Mouse (Mus musculus) granulocyte monocyte progenitor cell, adult 5-6 weeks (primary cell): ENCODE results near the gene Bst1. TPM values are rescaled to one million over a fixed set of nuclear protein-coding genes. Genes with fewer than 3 reads are reported as not detected.

Experiments used
- ATAC-seq: replicated peaks from 2 replicates; pipeline ENCODE4 v1.8.0; 2016; ENCODE audit warnings: mild to moderate bottlenecking, moderate TSS enrichment, inconsistent platforms; ENCODE audit not compliant: poor library complexity, severe bottlenecking
- total RNA-seq, 2 experiments: library from RNA; stranded (forward) in 1 of 2; stranded (reverse) in 1 of 2; fragments of 200-712, 200-1000 nt in 1 of 2; fragments of >200 nt in 1 of 2; fragmentation: Nextera tagmentation in 1 of 2; gene quantifications; 2 replicates each; pipeline ENCODE4 v1.2.3; 2014 to 2017

Bst1 gene
- total RNA-seq, 2 experiments from 2014 or later = 0.46 to 1.8 TPM

GRCm38 (mm10) chr5:43848275-43848674 is 29.6 kb downstream of the Bst1 start:
- peak; percentile 66 for ATAC-seq

DNA sequence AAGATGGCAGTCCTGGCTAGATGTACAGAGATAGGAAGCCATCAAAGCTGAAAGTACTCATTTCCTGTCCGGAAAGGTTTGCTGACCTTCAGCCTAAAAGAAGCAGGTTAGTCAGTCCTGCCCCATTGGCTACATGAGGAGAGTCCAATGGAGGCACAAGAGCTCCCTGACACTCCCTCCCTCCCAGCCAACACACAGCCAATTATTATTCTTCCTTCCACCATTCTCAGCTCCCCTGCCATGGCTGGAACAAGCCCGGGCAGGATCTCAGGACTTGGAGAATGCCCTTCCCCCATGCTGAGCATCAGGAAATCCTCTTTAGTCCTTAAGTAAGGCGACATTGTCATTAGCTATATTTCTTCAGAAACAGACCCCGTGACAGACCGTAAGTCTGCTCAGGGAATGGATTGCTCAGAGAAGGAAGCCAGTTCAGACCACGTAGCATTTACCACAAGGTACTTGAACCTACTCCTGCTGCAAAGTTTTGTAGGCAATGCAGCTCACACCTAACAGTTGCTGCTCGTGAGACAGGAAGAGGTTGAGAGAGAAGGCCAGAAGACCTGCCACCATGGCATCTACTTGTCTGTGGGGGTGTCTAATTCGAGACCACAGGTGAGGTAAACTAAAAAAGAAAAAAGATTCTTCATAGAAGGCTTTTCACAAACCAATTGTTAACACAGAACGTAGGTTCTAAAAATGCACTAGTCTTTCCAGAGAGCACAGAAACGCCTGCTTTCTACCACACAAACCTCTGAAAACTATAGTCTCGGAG is 34.6 kb downstream of the Bst1 start:
- peak; percentile 41 for ATAC-seq

- ATAC-seq = peak; percentile 53
Observed at GRCm38 (mm10) chr5:43853868-43854488, 35.3 kb downstream of the Bst1 start.

GRCm38 (mm10) chr5:43855769-43856168 is 37.1 kb downstream of the Bst1 start:
- ATAC-seq = peak; percentile 96

DNA sequence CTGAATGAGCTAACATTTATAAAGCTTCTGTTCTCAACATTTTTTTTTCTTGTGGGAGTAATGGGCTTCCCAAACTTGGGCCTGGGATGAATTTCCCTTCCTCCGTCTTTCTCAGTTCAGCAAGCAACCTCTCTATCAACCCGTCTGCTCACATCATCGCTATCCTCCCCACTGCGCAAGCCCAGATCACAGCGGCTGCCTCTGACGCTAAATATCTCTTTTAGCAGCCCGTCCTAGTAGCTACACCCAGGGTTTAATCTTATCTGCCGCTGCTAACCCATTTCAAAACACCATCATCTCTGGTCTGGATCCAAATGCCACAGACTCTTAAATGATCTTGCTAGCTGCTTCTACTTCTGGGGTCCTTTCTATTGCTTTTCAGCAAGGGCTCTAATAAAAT is 41.0 kb downstream of the Bst1 start:
- no peak for ATAC-seq

DNA sequence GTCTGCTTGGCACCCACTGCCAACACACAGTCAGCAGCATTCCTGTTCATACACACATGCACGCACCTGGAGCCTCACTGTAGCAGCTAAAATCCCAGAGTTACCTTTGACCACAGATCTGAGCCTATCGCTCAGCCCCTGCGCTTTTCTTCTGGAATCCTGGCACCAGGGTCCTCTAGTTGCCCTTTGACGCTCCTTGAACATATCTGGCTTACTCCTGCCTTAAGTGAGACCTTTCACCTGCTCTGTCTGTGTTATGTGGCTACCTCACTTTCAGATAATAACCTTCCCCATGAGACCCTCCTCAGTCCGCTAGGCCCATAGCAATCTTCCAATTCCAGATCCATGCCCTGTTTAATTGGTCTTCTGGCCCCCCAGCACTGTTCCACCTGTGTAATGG is 41.4 kb downstream of the Bst1 start:
- no peak for ATAC-seq

GRCm38 (mm10) chr5:43860670-43861431 is 42.2 kb downstream of the Bst1 start:
- ATAC-seq = peak; percentile 33; the same call in 1 of the 2 replicates

GRCm38 (mm10) chr5:43863642-43864041 is 45.0 kb downstream of the Bst1 start:
- no peak for ATAC-seq

DNA sequence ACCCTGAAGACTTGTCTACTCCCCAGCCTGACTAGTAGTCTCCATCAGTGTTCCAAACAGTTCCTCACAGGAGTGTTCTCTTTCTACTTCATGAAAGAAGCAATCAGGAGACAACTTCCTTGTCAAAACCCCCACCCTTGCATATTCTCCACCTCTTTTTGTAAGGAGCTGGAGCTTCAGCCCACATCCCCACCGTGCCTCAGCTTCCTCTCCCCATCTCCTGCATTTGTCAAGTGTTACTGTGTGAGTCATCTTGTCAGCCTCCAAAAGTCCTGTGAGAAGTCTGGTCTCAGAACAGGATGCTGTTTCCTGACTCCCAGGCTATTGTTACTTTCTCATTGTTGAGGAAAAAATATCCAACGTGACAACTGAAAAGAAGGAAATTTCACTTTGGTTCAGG is 46.6 kb downstream of the Bst1 start:
- ATAC-seq = no peak

DNA sequence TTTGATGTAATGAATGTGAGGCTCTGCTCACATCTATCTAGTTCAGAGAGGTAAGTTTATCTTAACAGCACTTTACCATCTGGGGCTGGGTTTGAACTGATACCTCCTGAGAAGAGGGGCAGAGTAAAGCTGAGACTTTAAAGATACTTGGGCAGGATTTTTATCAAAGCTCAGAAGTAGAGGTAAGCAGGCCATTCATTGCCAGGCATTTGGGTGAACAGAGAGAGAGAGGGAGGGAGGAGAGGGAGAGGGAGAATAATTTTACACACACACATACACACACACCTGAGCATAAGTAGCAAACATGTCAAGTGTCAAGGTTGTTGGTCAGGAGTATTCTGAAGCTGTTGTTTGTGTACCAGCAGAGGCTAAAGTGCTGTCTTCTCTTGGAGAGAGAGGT is 49.6 kb downstream of the Bst1 start, which contains the start of gene Cd38:
Gene Cd38 (plus strand): TSS at position 301 of the 400 bp plus-strand sequence.
- no peak for ATAC-seq

DNA sequence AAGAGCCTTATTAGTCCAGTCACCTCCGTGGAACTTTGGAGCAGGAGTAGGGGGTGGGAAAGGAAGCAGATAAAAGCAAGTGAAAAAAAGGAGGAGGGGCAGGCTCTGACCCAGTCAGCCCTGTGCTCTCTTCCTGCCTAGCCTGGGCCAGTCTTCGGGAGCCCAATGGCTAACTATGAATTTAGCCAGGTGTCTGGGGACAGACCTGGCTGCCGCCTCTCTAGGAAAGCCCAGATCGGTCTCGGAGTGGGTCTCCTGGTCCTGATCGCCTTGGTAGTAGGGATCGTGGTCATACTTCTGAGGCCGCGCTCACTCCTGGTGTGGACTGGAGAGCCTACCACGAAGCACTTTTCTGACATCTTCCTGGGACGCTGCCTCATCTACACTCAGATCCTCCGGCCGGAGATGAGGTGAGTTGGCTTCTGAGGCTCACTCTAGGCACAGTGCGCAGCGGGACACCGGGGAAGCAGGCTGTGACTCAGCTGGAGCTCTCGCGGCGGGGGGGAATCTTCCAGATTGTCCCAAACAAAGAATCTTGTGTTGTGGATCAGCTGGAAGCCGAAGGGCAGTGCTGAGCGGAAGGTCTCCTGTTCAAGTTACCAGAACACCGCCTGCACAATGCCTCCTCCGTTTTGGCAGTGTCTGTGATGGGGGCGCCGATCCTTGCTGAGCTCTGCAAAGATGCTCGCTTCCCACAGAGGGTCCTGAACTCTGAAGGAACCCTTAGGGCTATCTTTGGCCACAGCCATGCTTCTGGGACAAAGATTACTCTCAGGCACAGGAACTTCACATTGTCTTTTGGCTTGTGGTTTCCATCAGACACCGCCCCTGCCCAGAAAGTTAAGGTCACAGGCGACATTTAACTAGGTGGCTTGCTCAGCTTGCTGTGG is 50.3 kb downstream of the Bst1 start:
- ATAC-seq = peak; percentile 46

DNA sequence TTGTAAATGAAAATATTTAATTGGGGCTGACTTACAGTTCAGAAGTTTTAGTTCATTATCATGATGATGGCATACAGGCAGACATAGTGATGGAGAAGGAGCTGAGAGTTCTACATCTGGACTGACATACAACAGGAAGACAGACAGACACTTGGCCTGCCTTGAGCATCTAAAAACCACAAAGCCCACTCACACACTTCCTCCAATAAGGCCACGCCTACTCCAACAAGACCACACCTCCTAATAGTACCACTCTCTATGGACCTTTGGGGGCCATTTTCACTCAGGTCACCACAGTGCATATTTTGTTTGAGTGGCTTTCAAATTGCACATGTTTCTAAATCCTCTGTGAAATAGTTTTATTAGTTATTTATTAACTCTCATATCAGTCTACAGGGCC is 53.2 kb downstream of the Bst1 start:
- peak; percentile 70 for ATAC-seq

GRCm38 (mm10) chr5:43872652-43873051 is 54.0 kb downstream of the Bst1 start:
- peak; percentile 70 for ATAC-seq

DNA sequence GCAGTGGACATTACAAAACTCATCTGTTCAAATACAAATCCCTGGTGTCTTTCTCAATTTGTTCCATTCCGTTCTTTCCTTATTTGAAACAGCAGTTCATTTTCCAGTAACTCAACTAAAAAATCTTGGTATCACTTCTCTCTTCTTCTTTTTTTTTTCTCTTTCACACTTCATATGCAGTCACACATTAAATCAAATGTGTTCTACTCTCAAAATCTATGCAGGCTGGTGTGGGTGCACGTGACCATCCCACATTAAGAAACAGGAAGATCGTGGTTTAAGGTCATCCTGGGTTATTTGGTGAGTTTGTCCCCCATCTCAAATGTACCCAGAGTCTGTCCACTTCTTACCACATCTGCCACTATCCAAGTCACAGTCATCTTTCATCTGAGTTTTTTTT is 63.3 kb downstream of the Bst1 start:
- peak; percentile 81 for ATAC-seq

DNA sequence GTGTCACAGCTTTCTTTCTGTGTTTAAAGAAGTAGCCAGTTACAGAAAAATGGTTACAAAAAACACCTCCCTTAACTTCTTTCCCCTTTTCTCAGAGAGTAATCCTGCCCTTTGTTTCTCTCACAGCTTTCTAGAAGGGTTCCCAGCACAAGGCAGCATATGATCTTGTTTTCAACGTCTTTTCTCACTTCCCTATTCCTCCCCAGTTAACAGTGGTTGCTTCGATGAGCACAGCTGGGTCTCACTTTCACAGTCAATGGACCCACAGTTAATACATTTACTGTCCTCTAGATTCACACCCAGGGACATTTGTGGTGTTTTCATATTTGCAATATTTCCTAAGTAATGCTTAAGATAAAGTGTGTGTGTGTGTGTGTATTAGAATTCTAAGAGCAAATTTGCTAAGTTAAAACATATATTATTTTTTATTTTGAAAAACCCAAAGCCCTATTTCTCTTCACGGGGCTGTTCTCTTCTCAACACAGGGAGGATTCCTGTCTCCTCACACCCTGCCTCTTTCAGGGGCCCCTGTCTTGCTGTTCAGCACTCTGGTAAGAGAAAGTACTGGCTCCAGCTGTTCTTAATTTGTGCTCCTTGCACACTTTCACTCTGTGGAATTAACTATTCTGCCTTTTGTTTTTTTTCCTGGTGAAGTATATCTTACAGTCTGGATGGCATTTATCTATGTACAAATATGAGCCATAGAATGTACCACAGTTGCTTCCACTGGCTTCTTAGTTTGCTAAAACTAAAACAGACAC is 66.6 kb downstream of the Bst1 start:
- ATAC-seq = peak; percentile 68

DNA sequence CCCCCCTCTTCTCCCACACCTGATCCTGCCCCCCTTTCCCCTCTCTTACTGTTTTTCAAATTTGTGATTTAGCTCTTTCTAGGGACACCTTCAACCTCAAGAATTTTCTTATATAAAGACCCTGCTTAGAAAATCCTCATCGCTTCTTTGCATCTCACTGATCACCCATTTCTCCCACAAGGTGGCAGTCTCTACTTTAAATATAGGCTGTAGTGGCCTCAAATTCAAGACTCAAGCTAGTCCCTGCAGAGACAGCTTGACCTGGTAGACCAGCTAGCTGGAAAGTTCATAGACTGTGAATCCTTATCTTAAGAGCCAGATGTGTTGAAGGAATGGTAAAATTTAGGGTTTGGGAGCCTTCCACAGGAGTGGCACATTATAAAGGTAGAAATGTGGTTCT is 73.7 kb downstream of the Bst1 start:
- ATAC-seq = peak; percentile 78
